Mouse (Mus musculus): ENCODE data around the gene Nrip1. TPM values are rescaled to one million over a fixed set of nuclear protein-coding genes. Genes with fewer than 3 reads are reported as not detected.

Gene Nrip1
- polyA plus RNA-seq, 1 experiment from 2014 or later = 56.8 TPM

DNA sequence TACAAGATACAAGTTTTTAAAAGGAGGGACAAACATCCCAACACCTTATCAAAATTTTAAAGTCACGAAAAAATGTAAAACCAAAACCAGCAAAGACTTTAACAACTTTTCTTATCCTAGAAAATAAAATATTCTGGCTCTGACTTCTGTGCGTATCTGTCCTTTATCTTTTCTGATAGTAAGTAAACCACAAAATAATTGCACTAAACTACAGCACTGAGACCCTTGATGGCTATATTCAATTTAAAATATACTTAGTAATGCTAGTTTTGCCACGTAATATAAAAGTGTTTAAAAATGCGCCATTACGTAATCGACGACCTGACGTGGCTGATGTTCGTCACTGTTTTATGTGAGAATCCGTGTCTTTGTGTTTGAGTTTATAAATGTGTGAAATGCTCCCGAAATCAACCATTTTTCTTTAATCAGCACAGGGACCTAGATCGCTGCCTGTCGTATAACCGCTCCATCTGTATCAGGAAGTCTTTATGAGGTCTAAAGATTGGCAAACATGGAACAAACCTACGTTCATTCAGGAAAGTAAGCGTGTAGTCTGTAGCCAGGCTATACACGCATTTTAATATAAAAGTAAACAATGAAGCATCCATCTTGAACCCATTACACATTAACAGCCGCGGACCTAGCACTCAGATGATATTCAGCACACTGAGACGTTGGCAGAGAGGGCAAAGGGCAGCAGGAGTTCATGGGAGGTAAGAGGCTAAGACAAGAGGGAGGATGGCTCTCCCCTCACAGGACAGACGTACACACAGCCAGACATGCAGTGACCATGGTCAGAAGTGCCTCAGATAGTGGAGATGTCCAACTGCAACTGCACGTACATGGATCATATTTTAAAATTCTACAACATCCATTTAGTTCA is 56.4 kb downstream of the Nrip1 start:
- Histone ChIP-seq H3K36me3 (ENCODE audit: control insufficient read depth, insufficient read depth, low read length) (no peaks in the 10 kb centered on the region), H3K27me3 (ENCODE audit: control insufficient read depth, insufficient read depth, low read length) (no peaks in the 10 kb centered on the region), H3K4me1 (ENCODE audit: control insufficient read depth, insufficient read depth, low read length) (peaks cover 43% of the 10 kb centered on the region), H3K27ac (ENCODE audit: low read depth, low read length) (no peak overlapping the region), H3K4me3 (ENCODE audit: low read length) (no peak overlapping the region), H3K4me2 (replicated peaks; ENCODE audit: low read depth, low read length) (no peak overlapping the region), H3K9me3 (ENCODE audit: control insufficient read depth, low read length) (no peaks in the 10 kb centered on the region), H3K9ac (ENCODE audit: low read depth, low read length) (no peak overlapping the region)
- 84% methylated on average over 22 of the region's 22 CpGs for WGBS
- no peak for ATAC-seq (ENCODE audit: low FRiP score, low TSS enrichment)

DNA sequence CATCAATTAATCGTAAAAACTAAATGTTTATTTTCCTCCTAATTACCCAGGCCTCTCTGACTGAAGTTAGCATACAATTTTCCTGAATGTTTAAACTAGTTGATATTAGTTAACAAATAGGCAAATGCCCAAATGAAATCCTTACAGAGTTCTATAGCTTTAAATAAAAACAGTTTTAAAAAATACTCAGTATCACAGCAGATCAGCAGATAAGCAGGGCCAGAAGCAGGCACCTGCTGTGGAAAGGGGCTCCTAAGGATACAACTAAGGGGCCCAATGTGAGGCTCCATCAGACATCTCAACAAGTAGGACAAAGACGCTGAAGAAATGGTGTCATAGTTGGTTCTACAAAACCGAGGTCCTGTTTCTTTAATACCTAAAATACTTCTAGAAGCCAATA is 58.0 kb downstream of the Nrip1 start:
- H3K4me3 ChIP-seq (ENCODE audit: low read length) = no peak overlapping the region
- peaks cover 27% of the 10 kb centered on the region for H3K4me1 ChIP-seq (ENCODE audit: control insufficient read depth, insufficient read depth, low read length)
- no peak overlapping the region for H3K9ac ChIP-seq (ENCODE audit: low read depth, low read length)
- no peak overlapping the region for H3K4me2 ChIP-seq (replicated peaks; ENCODE audit: low read depth, low read length)
- WGBS = 90% methylated on average over 3 of the region's 3 CpGs
- no peak overlapping the region for H3K27ac ChIP-seq (ENCODE audit: low read depth, low read length)
- H3K27me3 ChIP-seq (ENCODE audit: control insufficient read depth, insufficient read depth, low read length) = no peaks in the 10 kb centered on the region
- ATAC-seq (ENCODE audit: low FRiP score, low TSS enrichment) = no peak
- H3K9me3 ChIP-seq (ENCODE audit: control insufficient read depth, low read length) = no peaks in the 10 kb centered on the region
- H3K36me3 ChIP-seq (ENCODE audit: control insufficient read depth, insufficient read depth, low read length) = no peaks in the 10 kb centered on the region

DNA sequence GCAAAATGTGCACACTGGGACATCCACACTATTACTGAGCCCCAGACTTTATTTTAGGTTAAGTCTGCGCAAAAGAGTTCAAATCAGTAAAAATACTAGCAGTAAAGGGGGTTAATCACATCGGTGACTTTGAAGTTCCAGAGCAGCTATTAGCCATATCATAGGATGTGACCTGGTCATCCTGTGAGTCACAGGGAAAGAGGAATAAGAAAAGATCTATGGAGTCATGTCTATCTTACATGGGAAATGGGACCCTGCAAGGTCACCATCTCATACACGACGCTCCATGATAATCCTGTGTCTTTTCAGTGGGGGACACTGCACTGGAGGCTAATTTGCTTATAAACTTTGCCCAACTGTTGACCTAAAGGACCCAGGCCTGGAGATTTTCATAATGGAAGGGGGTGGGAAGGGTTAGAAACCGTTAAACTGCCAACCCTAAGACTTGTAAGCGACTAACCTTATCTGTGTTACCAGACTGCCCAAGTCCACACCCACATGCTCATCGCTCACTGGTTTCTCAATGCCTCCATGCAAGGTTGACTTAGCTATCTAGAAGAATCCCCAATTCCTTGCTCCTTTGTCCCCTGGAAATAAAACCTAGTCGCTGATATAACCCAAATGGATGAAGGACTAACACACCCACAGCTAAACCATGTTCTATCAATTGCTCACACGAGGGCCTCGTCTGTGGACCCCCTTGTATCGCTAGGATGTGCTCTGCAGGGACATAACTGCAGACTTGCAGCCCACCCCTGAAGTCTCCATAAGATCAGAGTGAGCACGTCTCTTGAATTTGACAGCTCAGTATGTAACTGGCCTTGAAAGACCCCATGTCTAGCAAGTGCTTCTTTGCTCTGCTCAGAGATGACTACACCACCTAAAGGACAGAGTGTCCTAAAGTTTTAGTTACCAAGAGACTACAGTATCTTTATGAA is 59.3 kb downstream of the Nrip1 start:
- H3K27ac ChIP-seq (ENCODE audit: low read depth, low read length) = no peak overlapping the region
- no peak overlapping the region for H3K4me2 ChIP-seq (replicated peaks; ENCODE audit: low read depth, low read length)
- ATAC-seq (ENCODE audit: low FRiP score, low TSS enrichment) = no peak
- no peak overlapping the region for H3K4me3 ChIP-seq (ENCODE audit: low read length)
- no peak overlapping the region for H3K9ac ChIP-seq (ENCODE audit: low read depth, low read length)
- H3K36me3 ChIP-seq (ENCODE audit: control insufficient read depth, insufficient read depth, low read length) = peaks cover 7% of the 10 kb centered on the region
- whole genome bisulfite sequencing = 84% methylated on average over 12 of the region's 12 CpGs
- H3K4me1 ChIP-seq (ENCODE audit: control insufficient read depth, insufficient read depth, low read length) = peaks cover 14% of the 10 kb centered on the region
- H3K27me3 ChIP-seq (ENCODE audit: control insufficient read depth, insufficient read depth, low read length) = no peaks in the 10 kb centered on the region
- H3K9me3 ChIP-seq (ENCODE audit: control insufficient read depth, low read length) = no peaks in the 10 kb centered on the region

DNA sequence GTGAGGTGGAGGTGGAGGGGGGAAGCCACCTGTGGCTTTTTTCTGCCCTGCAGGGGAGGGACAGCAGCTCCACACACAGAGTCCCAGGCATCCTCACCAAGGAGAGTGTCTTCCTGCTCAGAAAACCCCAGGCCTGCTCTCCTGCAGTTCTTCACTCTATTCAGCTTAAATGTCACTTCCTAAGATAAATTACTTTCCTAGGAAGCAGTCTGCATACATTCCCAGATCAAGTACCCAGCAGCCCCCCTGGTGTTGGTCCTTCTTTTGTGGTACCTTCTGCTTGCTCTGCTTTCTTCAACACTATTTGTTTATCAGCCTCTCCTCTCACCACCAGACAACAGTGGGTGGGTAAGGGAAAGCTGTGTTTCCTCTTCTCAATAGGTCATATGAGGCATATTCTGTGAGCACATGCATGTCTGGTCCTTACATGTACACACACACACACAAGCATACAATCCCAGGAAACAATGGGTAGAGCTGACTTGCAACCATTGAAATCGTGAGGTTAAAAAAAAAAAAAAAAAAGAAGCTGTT is 60.7 kb downstream of the Nrip1 start:
- Histone ChIP-seq H3K4me1 (ENCODE audit: control insufficient read depth, insufficient read depth, low read length) (peaks cover 4% of the 10 kb centered on the region; the same call in 1 of the 2 replicates), H3K9ac (ENCODE audit: low read depth, low read length) (no peak overlapping the region), H3K27ac (ENCODE audit: low read depth, low read length) (no peak overlapping the region), H3K27me3 (ENCODE audit: control insufficient read depth, insufficient read depth, low read length) (no peaks in the 10 kb centered on the region), H3K4me3 (ENCODE audit: low read length) (no peak overlapping the region), H3K9me3 (ENCODE audit: control insufficient read depth, low read length) (no peaks in the 10 kb centered on the region), H3K4me2 (replicated peaks; ENCODE audit: low read depth, low read length) (no peak overlapping the region), H3K36me3 (ENCODE audit: control insufficient read depth, insufficient read depth, low read length) (peaks cover 15% of the 10 kb centered on the region)
- no peak for ATAC-seq (ENCODE audit: low FRiP score, low TSS enrichment)
- WGBS = 79% methylated on average over 1 of the region's 1 CpGs

DNA sequence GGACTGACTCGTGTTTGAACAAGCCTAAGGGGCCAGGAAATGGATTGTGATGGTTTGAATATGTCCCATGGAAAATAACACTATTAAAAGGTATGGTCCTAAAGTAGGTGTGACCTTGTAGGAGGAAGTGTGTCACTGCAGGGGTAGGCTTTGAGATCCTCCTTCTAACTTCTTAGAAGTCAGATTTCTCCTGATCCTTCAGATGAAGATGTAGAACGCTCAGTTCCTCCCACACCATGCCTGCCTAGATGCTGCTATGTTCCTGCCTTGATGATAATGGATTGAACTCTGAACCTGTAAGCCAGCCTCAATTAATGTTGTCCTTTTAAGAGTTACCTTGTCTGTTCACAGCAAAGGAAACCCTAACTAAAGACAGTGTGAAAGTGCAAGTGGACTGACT is 62.8 kb downstream of the Nrip1 start:
- Histone ChIP-seq H3K9ac (ENCODE audit: low read depth, low read length) (no peak overlapping the region), H3K27ac (ENCODE audit: low read depth, low read length) (no peak overlapping the region), H3K4me3 (ENCODE audit: low read length) (no peak overlapping the region), H3K27me3 (ENCODE audit: control insufficient read depth, insufficient read depth, low read length) (no peaks in the 10 kb centered on the region), H3K9me3 (ENCODE audit: control insufficient read depth, low read length) (no peaks in the 10 kb centered on the region), H3K4me2 (replicated peaks; ENCODE audit: low read depth, low read length) (no peak overlapping the region), H3K36me3 (ENCODE audit: control insufficient read depth, insufficient read depth, low read length) (peaks cover 20% of the 10 kb centered on the region), H3K4me1 (ENCODE audit: control insufficient read depth, insufficient read depth, low read length) (peaks cover 2% of the 10 kb centered on the region; the same call in 1 of the 2 replicates)
- no peak for ATAC-seq (ENCODE audit: low FRiP score, low TSS enrichment)
- WGBS = 87% methylated on average over 2 of the region's 2 CpGs

DNA sequence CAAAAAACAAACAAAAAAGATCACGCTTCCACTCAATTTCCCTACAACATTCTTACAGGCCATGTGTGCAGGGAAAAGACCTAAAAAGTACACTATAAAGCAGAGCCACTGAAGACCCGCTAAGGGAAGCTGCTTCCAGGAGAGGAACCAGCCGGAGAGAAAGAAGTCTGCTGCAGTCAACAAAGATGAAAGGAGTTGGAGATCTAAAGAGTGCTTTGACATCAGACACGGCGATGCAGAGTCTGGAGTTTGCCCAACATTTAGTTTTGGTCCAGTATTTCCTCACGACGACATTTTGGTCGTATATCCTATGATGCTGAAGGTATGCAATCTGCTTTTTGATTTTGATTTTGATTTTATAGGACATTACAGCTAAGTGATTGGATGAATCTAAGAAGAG is 63.3 kb downstream of the Nrip1 start:
- H3K4me2 ChIP-seq (replicated peaks; ENCODE audit: low read depth, low read length) = no peak overlapping the region
- no peaks in the 10 kb centered on the region for H3K27me3 ChIP-seq (ENCODE audit: control insufficient read depth, insufficient read depth, low read length)
- H3K4me3 ChIP-seq (ENCODE audit: low read length) = no peak overlapping the region
- H3K4me1 ChIP-seq (ENCODE audit: control insufficient read depth, insufficient read depth, low read length) = peaks cover 2% of the 10 kb centered on the region; the same call in 1 of the 2 replicates
- 75% methylated on average over 8 of the region's 8 CpGs for WGBS
- H3K9ac ChIP-seq (ENCODE audit: low read depth, low read length) = no peak overlapping the region
- ATAC-seq (ENCODE audit: low FRiP score, low TSS enrichment) = no peak
- H3K36me3 ChIP-seq (ENCODE audit: control insufficient read depth, insufficient read depth, low read length) = peaks cover 20% of the 10 kb centered on the region
- H3K9me3 ChIP-seq (ENCODE audit: control insufficient read depth, low read length) = no peaks in the 10 kb centered on the region
- H3K27ac ChIP-seq (ENCODE audit: low read depth, low read length) = no peak overlapping the region

DNA sequence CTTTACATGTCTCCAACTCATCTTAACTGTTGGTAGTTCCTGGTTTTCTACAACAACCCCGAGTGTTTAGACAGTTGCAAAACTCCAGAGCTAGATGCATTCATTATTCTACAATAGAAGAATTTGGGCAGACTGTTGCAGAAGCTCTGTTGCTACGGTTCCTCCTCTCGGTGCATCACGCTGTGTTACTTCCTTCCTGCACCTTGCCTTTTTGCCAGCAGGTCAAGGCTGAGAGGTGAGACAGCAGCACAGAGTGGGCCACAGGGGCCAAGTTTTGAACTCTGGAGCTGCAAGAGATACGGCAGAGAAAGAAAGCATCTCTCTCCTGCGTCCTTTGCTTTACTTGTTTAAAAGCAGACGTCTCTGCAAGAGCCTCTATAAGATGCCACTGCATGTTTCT is 64.3 kb downstream of the Nrip1 start:
- Histone ChIP-seq H3K27ac (ENCODE audit: low read depth, low read length) (no peak overlapping the region), H3K4me1 (ENCODE audit: control insufficient read depth, insufficient read depth, low read length) (peaks cover 2% of the 10 kb centered on the region; the same call in 1 of the 2 replicates), H3K9me3 (ENCODE audit: control insufficient read depth, low read length) (no peaks in the 10 kb centered on the region), H3K36me3 (ENCODE audit: control insufficient read depth, insufficient read depth, low read length) (peaks cover 20% of the 10 kb centered on the region), H3K27me3 (ENCODE audit: control insufficient read depth, insufficient read depth, low read length) (no peaks in the 10 kb centered on the region), H3K4me3 (ENCODE audit: low read length) (no peak overlapping the region), H3K4me2 (replicated peaks; ENCODE audit: low read depth, low read length) (no peak overlapping the region), H3K9ac (ENCODE audit: low read depth, low read length) (no peak overlapping the region)
- 88% methylated on average over 7 of the region's 7 CpGs for WGBS
- ATAC-seq (ENCODE audit: low FRiP score, low TSS enrichment) = no peak

DNA sequence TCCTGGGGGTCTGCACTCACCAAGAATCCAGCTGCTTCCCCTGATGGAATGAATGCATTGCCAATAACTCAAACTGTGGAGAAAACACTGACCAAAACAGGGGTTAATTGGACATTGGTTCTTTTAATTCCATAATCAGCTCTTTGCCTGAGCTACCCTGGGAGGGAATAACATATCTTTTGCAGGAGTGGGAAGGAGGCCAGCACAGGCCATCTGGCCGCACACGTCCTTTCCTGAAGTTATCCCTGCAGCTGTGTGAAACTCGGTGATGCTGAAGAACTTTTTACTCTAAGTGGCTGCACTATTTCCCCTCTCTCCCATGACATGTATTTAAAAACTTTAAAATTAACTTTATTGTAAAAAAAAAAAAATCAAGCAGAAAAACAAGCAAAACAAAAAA is 66.6 kb downstream of the Nrip1 start:
- Histone ChIP-seq H3K4me1 (ENCODE audit: control insufficient read depth, insufficient read depth, low read length) (no peaks in the 10 kb centered on the region), H3K36me3 (ENCODE audit: control insufficient read depth, insufficient read depth, low read length) (peaks cover 20% of the 10 kb centered on the region), H3K4me3 (ENCODE audit: low read length) (no peak overlapping the region), H3K4me2 (replicated peaks; ENCODE audit: low read depth, low read length) (no peak overlapping the region), H3K9me3 (ENCODE audit: control insufficient read depth, low read length) (no peaks in the 10 kb centered on the region), H3K9ac (ENCODE audit: low read depth, low read length) (no peak overlapping the region), H3K27me3 (ENCODE audit: control insufficient read depth, insufficient read depth, low read length) (no peaks in the 10 kb centered on the region), H3K27ac (ENCODE audit: low read depth, low read length) (no peak overlapping the region)
- 65% methylated on average over 3 of the region's 3 CpGs for WGBS
- ATAC-seq (ENCODE audit: low FRiP score, low TSS enrichment) = no peak
